Mouse (Mus musculus): ENCODE results near the gene Crtc3. TPM values are rescaled to one million over a fixed set of nuclear protein-coding genes. Genes with fewer than 3 reads are reported as not detected.
A peak's percentile ranks its signal among the peaks of the same experiment; 100 is the strongest.

The Crtc3 gene
- total and polyA plus RNA-seq, 3 experiments, result 4.2 to 15.8 TPM; not detected in 1

- Histone ChIP-seq H3K79me2 (ENCODE audit: control insufficient read depth, insufficient read depth, low read length, poor library complexity) (no peaks in the 10 kb centered on the region), H3K9me3 (replicated peaks; ENCODE audit: insufficient read depth, low read length) (no peaks in the 10 kb centered on the region), H3K27me3 (ENCODE audit: control insufficient read depth in 1 of 2, insufficient read depth in 2 of 2, low read length in 2 of 2) (no peaks in the 10 kb centered on the region), H3K27ac (ENCODE audit: control insufficient read depth, low read depth, low read length) (no peak overlapping the region), H3K4me3 (ENCODE audit: control insufficient read depth in 1 of 2, insufficient read depth in 1 of 2, low read depth in 2 of 2, low read length in 2 of 2) (no peak overlapping the region), H3K36me3 (ENCODE audit: control insufficient read depth in 1 of 2, insufficient read depth in 2 of 2, low read length in 2 of 2) (no peaks in the 10 kb centered on the region; a peak in 1 of 4 replicates), H3K9ac (ENCODE audit: control insufficient read depth, low read depth, low read length, poor library complexity, severe bottlenecking) (no peak overlapping the region), H3K4me1 (ENCODE audit: control insufficient read depth in 1 of 2, insufficient read depth in 2 of 2, low read length in 2 of 2) (no peaks in the 10 kb centered on the region)
- peak; percentile 40 for DNase-seq (ENCODE audit: low read depth, low spot score)
- TF ChIP-seq SMC3 (IDR thresholded peaks at IDR 0.05; ENCODE audit: low read depth, low read length) (peak; percentile 68), CTCF (IDR thresholded peaks at IDR 0.05 in 2 of 3, conservative IDR thresholded peaks at IDR 0.05 in 1 of 3; ENCODE audit: control insufficient read depth in 1 of 3, insufficient read depth in 1 of 3, low read depth in 2 of 3, low read length in 3 of 3, poor library complexity in 1 of 3, severe bottlenecking in 1 of 3) (peak in 2 of 3 experiments; percentile 6 to 49; a peak in 2 of 6 replicates), ELF1 (IDR thresholded peaks at IDR 0.05; ENCODE audit: low read depth, low read length) (no peak), RAD21 (IDR thresholded peaks at IDR 0.05; ENCODE audit: low read depth, low read length) (peak; percentile 45), ZC3H11A (IDR thresholded peaks at IDR 0.05; ENCODE audit: low read depth, low read length) (peak; percentile 48)
These were observed 82.2 kb downstream of the Crtc3 start for GRCm38 (mm10) chr7:80606435-80606834.

- Histone ChIP-seq H3K79me2 (ENCODE audit: control insufficient read depth, insufficient read depth, low read length, poor library complexity) (no peaks in the 10 kb centered on the region), H3K27ac (ENCODE audit: control insufficient read depth, low read depth, low read length) (no peak overlapping the region), H3K4me3 (ENCODE audit: control insufficient read depth in 1 of 2, insufficient read depth in 1 of 2, low read depth in 2 of 2, low read length in 2 of 2) (no peak overlapping the region), H3K27me3 (ENCODE audit: control insufficient read depth in 1 of 2, insufficient read depth in 2 of 2, low read length in 2 of 2) (no peaks in the 10 kb centered on the region), H3K9me3 (replicated peaks; ENCODE audit: insufficient read depth, low read length) (no peaks in the 10 kb centered on the region), H3K9ac (ENCODE audit: control insufficient read depth, low read depth, low read length, poor library complexity, severe bottlenecking) (no peak overlapping the region), H3K36me3 (ENCODE audit: control insufficient read depth in 1 of 2, insufficient read depth in 2 of 2, low read length in 2 of 2) (no peaks in the 10 kb centered on the region; a peak in 1 of 4 replicates), H3K4me1 (ENCODE audit: control insufficient read depth in 1 of 2, insufficient read depth in 2 of 2, low read length in 2 of 2) (no peaks in the 10 kb centered on the region)
- TF ChIP-seq POLR2AphosphoS5 (IDR thresholded peaks at IDR 0.05; ENCODE audit: borderline replicate concordance, low read depth, low read length), result no peak
- no peak for TF ChIP-seq NELFE (IDR thresholded peaks at IDR 0.05; ENCODE audit: low read depth, low read length)
- no peak for TF ChIP-seq EP300 (IDR thresholded peaks at IDR 0.05; ENCODE audit: low read depth in 1 of 2, low read length in 2 of 2)
- TF ChIP-seq CHD1 (IDR thresholded peaks at IDR 0.05; ENCODE audit: low read depth, low read length), result no peak
- TF ChIP-seq GATA1 (IDR thresholded peaks at IDR 0.05; ENCODE audit: low read depth, low read length), result no peak
- no peak for TF ChIP-seq UBTF (IDR thresholded peaks at IDR 0.05; ENCODE audit: borderline replicate concordance, insufficient read depth, low read depth, low read length)
- no peak for TF ChIP-seq ZC3H11A (IDR thresholded peaks at IDR 0.05; ENCODE audit: low read depth, low read length)
- TF ChIP-seq POLR2A (IDR thresholded peaks at IDR 0.05; ENCODE audit: control insufficient read depth in 1 of 2, insufficient read depth in 1 of 2, low read depth in 1 of 2, low read length in 2 of 2, poor library complexity in 1 of 2), result no peak
- TF ChIP-seq RAD21 (IDR thresholded peaks at IDR 0.05; ENCODE audit: low read depth, low read length), result no peak
- TF ChIP-seq ETS1 (IDR thresholded peaks at IDR 0.05; ENCODE audit: low read depth, low read length), result no peak
- no peak for TF ChIP-seq TBP (IDR thresholded peaks at IDR 0.05; ENCODE audit: low read depth, low read length)
- no peak for TF ChIP-seq JUND (IDR thresholded peaks at IDR 0.05; ENCODE audit: low read depth, low read length)
- DNase-seq (ENCODE audit: low read depth, low spot score), result no peak
These were observed 83.1 kb downstream of the Crtc3 start for GRCm38 (mm10) chr7:80605557-80605930.
